Mouse (Mus musculus) liver, embryonic 16.5 days (tissue): ENCODE measurements around the gene Slc8a2. TPM values are rescaled to one million over a fixed set of nuclear protein-coding genes. Genes with fewer than 3 reads are reported as not detected.

Source experiments
- ATAC-seq: fragments of 200-750 bp; cut with Nextera tagmentation; 2 replicates; pipeline ENCODE4 v1.8.0; 2017; ENCODE audit warnings: low read depth, mild to moderate bottlenecking, moderate number of reproducible peaks, moderate library complexity
- H3K27ac ChIP-seq: fragments of 300-500 bp; sonication (generic); 2 replicates; pipeline ENCODE4 v1.5.1; 2014; ENCODE audit warnings: mild to moderate bottlenecking, low read length
- H3K27me3 ChIP-seq: fragments of 300-500 bp; sonication (generic); 2 replicates; pipeline ENCODE4 v1.6.1; 2014; ENCODE audit warnings: low read depth, low read length, mixed read lengths; ENCODE audit not compliant: control insufficient read depth, insufficient read depth
- H3K36me3 ChIP-seq: fragments of 300-500 bp; sonication (generic); 2 replicates; pipeline ENCODE4 v1.6.1; 2014; ENCODE audit warnings: mild to moderate bottlenecking; ENCODE audit not compliant: control insufficient read depth, insufficient read depth
- H3K4me1 ChIP-seq: fragments of 300-500 bp; sonication (generic); 2 replicates; pipeline ENCODE4 v1.6.1; 2014; ENCODE audit warnings: low read depth, low read length, mixed read lengths; ENCODE audit not compliant: control insufficient read depth
- H3K4me2 ChIP-seq: fragments of 300-500 bp; sonication (generic); 2 replicates; pipeline ENCODE4 v1.6.1; 2014; ENCODE audit warnings: low read depth, low read length, mixed read lengths
- H3K4me3 ChIP-seq: fragments of 300-500 bp; sonication (generic); 2 replicates; pipeline ENCODE4 v1.5.1; 2014; ENCODE audit warnings: low read depth, mild to moderate bottlenecking, low read length
- H3K9ac ChIP-seq: fragments of 300-500 bp; sonication (generic); 2 replicates; pipeline ENCODE4 v1.6.1; 2014; ENCODE audit warnings: low read depth, low read length
- H3K9me3 ChIP-seq: fragments of 300-500 bp; sonication (generic); replicated peaks from 2 replicates; pipeline ENCODE4 v1.6.1; 2016; ENCODE audit warnings: low read length; ENCODE audit not compliant: control insufficient read depth
- WGBS: fragments of 180-500 bp; shearing (Covaris S2); extraction: QIAGEN DNeasy Blood & Tissue Kit; methylation state at CpG from one replicate; pipeline ENCODE4 v1.1.7; 2014; ENCODE audit not compliant: insufficient replicate concordance; 5-methylcytosine and 5-hydroxymethylcytosine counted together
- polyA plus RNA-seq: library from polyadenylated mRNA; unstranded; fragments of >200 nt; fragmentation: Nextera tagmentation; extraction: Ambion mirVana; gene quantifications from 2 replicates; pipeline ENCODE4 v1.2.1, GENCODE M21; 2015

Gene Slc8a2
- polyA plus RNA-seq, 1 experiment from 2014 or later, result 0.02 TPM

DNA sequence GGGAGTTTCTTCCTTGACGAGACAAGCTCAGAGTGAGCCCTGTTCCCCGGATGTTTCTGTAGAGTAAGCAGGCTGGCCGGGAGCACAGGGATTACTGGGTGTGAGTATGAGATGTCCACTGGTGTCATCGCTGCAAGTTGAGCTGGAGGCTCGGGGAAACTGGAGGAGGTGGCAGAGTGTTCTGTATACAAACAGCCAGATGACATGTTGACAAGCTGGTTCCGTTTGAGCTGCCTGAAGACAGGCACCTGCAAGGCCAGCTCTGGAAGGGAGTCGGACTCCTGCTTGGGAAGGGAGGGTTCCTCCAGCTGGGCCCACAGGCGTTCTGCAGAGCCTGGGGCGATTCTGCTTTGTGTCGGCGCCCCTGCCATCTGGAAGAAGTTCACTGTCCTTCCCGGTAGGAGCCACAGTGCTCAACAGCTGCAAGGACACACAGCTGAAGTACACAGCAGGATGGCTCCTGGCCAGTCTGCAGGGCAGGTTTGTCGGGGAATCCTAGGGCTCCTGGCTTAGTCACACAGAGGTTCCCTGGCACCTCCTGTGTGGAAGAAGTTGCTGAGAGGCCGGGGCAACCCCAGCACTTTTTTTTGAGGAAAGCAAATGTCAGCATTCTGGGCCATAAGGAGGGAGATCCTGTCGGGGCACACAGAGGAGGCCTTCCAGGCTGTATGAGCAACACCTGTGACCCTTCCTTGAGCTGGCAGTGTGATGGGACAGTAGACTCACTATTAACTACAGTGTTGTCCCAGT is 27.7 kb upstream of the Slc8a2 start:
- H3K4me1 ChIP-seq, result peaks cover 26% of the 10 kb centered on the region
- H3K9ac ChIP-seq, result no peak overlapping the region
- H3K9me3 ChIP-seq, result no peaks in the 10 kb centered on the region
- H3K27ac ChIP-seq, result no peak overlapping the region
- H3K27me3 ChIP-seq, result no peaks in the 10 kb centered on the region
- H3K36me3 ChIP-seq, result peaks cover 26% of the 10 kb centered on the region
- no peak overlapping the region for H3K4me3 ChIP-seq
- 86% methylated on average over 15 of the region's 15 CpGs for WGBS
- no peak for ATAC-seq
- H3K4me2 ChIP-seq, result no peak overlapping the region

DNA sequence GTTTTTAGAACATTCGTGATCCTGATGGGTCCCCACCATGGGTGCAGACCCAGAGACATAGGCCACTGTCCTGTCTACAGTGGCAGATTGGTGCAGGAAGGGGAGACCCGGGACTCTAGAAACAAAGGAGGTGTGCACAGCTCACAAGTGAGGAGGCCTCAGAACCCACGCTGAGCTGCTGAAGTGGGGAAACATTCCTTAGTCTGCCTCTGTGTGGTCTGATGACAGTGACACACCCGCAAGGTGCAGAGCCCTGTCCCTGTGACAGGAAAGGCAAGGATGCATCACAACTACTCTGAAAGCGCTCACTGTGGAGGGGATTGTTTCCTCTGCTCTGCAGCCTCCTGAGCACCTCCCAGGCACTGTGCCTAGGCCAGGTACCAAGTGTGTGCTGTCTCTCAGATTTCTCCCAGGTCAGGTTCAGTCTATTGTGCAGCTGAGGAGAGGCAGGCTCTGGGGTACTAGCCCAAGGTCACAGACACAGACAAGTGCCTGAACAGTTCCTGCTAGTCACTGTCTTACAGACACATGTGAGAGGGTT is 26.9 kb upstream of the Slc8a2 start:
- Histone ChIP-seq H3K36me3 (peaks cover 33% of the 10 kb centered on the region), H3K4me1 (peaks cover 24% of the 10 kb centered on the region), H3K9ac (no peak overlapping the region), H3K9me3 (no peaks in the 10 kb centered on the region), H3K4me3 (no peak overlapping the region), H3K27me3 (no peaks in the 10 kb centered on the region), H3K27ac (no peak overlapping the region), H3K4me2 (no peak overlapping the region)
- 81% methylated on average over 5 of the region's 5 CpGs for WGBS
- no peak for ATAC-seq

GRCm38 (mm10) chr7:16103760-16104159 is 25.9 kb upstream of the Slc8a2 start:
- no peak overlapping the region for H3K4me3 ChIP-seq
- no peak overlapping the region for H3K27ac ChIP-seq
- H3K9ac ChIP-seq, result no peak overlapping the region
- peaks cover 23% of the 10 kb centered on the region for H3K4me1 ChIP-seq
- peaks cover 43% of the 10 kb centered on the region for H3K36me3 ChIP-seq
- WGBS, result 90% methylated on average over 6 of the region's 6 CpGs
- H3K9me3 ChIP-seq, result no peaks in the 10 kb centered on the region
- H3K4me2 ChIP-seq, result no peak overlapping the region
- no peak for ATAC-seq
- no peaks in the 10 kb centered on the region for H3K27me3 ChIP-seq

GRCm38 (mm10) chr7:16104611-16105388 is 24.8 kb upstream of the Slc8a2 start:
- Histone ChIP-seq H3K4me3 (no peak overlapping the region), H3K4me2 (no peak overlapping the region), H3K27me3 (no peaks in the 10 kb centered on the region), H3K36me3 (peaks cover 53% of the 10 kb centered on the region), H3K27ac (no peak overlapping the region), H3K9me3 (no peaks in the 10 kb centered on the region), H3K9ac (no peak overlapping the region), H3K4me1 (peaks cover 17% of the 10 kb centered on the region)
- no peak for ATAC-seq
- WGBS, result 86% methylated on average over 7 of the region's 7 CpGs

GRCm38 (mm10) chr7:16108886-16109542 is 20.6 kb upstream of the Slc8a2 start:
- Histone ChIP-seq H3K36me3 (peaks cover 75% of the 10 kb centered on the region), H3K4me3 (no peak overlapping the region), H3K27ac (no peak overlapping the region), H3K9ac (no peak overlapping the region), H3K4me1 (no peaks in the 10 kb centered on the region), H3K27me3 (no peaks in the 10 kb centered on the region), H3K9me3 (no peaks in the 10 kb centered on the region), H3K4me2 (no peak overlapping the region)
- WGBS, result 89% methylated on average over 9 of the region's 9 CpGs
- ATAC-seq, result no peak

DNA sequence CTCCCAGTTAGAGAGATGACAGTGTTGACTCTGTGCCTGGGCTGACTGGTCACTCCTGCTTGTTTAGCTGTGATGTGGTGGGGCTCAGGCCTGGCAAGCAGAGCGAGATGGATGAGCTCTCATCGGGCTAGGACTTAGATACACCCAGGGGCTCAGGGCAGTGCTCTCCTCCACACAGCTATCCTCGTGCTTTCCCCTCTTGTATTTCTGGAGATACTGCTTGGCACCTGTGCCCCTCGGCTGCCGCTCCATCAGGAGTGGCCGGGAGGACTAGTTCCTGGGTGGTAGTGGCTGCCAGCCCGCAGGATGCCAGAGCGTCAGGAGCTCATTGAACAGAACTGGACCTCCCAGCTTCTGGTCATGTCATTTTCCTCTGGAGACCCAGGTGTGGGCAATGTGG is 19.5 kb upstream of the Slc8a2 start:
- H3K27me3 ChIP-seq, result no peaks in the 10 kb centered on the region
- no peak for ATAC-seq
- no peak overlapping the region for H3K4me2 ChIP-seq
- no peak overlapping the region for H3K27ac ChIP-seq
- peaks cover 79% of the 10 kb centered on the region for H3K36me3 ChIP-seq
- 94% methylated on average over 8 of the region's 8 CpGs for WGBS
- H3K4me3 ChIP-seq, result no peak overlapping the region
- H3K4me1 ChIP-seq, result no peaks in the 10 kb centered on the region
- H3K9me3 ChIP-seq, result no peaks in the 10 kb centered on the region
- no peak overlapping the region for H3K9ac ChIP-seq

- H3K9ac ChIP-seq, result no peak overlapping the region
- no peak overlapping the region for H3K4me2 ChIP-seq
- peaks cover 91% of the 10 kb centered on the region for H3K36me3 ChIP-seq
- H3K27me3 ChIP-seq, result no peaks in the 10 kb centered on the region
- H3K9me3 ChIP-seq, result no peaks in the 10 kb centered on the region
- WGBS, result 80% methylated on average over 7 of the region's 7 CpGs
- H3K4me1 ChIP-seq, result no peaks in the 10 kb centered on the region
- no peak for ATAC-seq
- H3K27ac ChIP-seq, result no peak overlapping the region
- H3K4me3 ChIP-seq, result no peak overlapping the region
These were observed 18.1 kb upstream of the Slc8a2 start for GRCm38 (mm10) chr7:16111284-16112090.

DNA sequence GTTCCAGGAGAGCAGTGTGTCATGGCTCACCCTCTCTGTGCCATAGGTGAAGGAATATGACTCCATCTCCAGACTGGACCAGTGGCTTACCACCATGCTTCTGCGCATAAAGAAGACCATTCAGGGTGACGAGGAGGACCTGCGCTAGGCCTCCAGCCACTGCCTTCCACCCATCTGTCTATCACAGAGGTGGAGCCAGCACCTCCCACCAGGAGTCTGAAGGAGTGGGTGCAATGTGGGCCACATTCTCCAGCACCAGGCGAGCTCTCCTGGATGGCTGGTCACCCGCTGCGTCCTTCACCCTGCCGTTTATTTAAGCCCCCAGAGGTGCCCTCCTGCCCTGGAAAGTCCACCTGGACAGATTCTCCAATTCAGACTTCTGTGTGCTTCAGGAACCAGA is 13.2 kb upstream of the Slc8a2 start:
- H3K4me2 ChIP-seq, result no peak overlapping the region
- peaks cover 6% of the 10 kb centered on the region for H3K4me1 ChIP-seq
- no peak overlapping the region for H3K27ac ChIP-seq
- 83% methylated on average over 7 of the region's 7 CpGs for WGBS
- H3K9me3 ChIP-seq, result no peaks in the 10 kb centered on the region
- no peaks in the 10 kb centered on the region for H3K27me3 ChIP-seq
- H3K9ac ChIP-seq, result no peak overlapping the region
- H3K4me3 ChIP-seq, result no peak overlapping the region
- ATAC-seq, result no peak
- H3K36me3 ChIP-seq, result peaks cover 54% of the 10 kb centered on the region
